Mouse (Mus musculus) thymus, adult 2 months (tissue): Measurements from ENCODE around the gene Vmn2r8.

Experiments
- CTCF ChIP-seq: fragments of 200-500 bp; IDR thresholded peaks from 2 replicates; pipeline ENCODE4 v1.5.1; 2012; ENCODE audit warnings: mild to moderate bottlenecking, control low read depth, low read length, moderate library complexity, borderline replicate concordance; ENCODE audit not compliant: control insufficient read depth, poor library complexity, insufficient read depth; ENCODE audit errors: extremely low read depth
- POLR2A ChIP-seq: fragments of 200-500 bp; IDR thresholded peaks from 2 replicates; pipeline ENCODE4 v1.6.1; 2012; ENCODE audit warnings: mild to moderate bottlenecking, low read length, control low read depth, moderate library complexity; ENCODE audit not compliant: control insufficient read depth, poor library complexity, insufficient read depth; ENCODE audit errors: extremely low read depth

DNA sequence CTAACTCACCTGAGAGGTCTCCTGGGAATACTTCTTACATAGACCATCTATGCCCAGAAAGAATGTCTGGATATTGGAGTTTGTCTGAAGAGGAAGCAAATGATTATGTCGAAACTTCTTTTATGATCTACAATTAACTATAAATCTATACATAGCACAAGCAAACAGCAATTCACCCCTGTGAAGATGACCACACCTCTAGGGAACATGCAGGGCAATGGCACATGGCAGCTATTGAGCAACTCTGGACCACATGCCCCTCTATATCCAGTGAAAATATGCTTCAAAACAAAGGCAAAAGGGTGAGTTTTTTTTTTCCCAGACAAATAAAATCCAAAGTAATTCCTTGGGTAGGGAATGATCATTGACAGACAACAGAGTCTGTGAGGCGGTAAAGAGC is 48.6 kb downstream of the Vmn2r8 start:
- TF ChIP-seq POLR2A: no peak
- no peak for TF ChIP-seq CTCF
